Mouse (Mus musculus) spleen, adult 2 months (tissue): Measurements from ENCODE around the gene Ssh2. TPM values are rescaled to one million over a fixed set of nuclear protein-coding genes. Genes with fewer than 3 reads are reported as not detected.

ENCODE experiments used
- DNase-seq, 2 experiments: peaks; one replicate each; pipeline versions ENCODE4 v3.0.0 to v3.0.0-alpha.2; 2012 to 2021; ENCODE audit warnings: low spot score in 2 of 2, low read depth in 1 of 2
- H3K27ac ChIP-seq: fragments of 200-500 bp; 2 replicates; pipeline ENCODE4 v1.5.1; 2012; ENCODE audit warnings: low read length, inconsistent platforms; ENCODE audit not compliant: insufficient read depth
- H3K27me3 ChIP-seq: fragments of 200-500 bp; 2 replicates; pipeline ENCODE4 v1.6.1; 2012; ENCODE audit warnings: mild to moderate bottlenecking, moderate library complexity, low read length, inconsistent platforms; ENCODE audit not compliant: control insufficient read depth, insufficient read depth
- H3K36me3 ChIP-seq: fragments of 200-500 bp; 2 replicates; pipeline ENCODE4 v1.6.1; 2012; ENCODE audit warnings: mild to moderate bottlenecking, low read length, inconsistent platforms; ENCODE audit not compliant: control insufficient read depth, insufficient read depth
- H3K4me1 ChIP-seq: fragments of 200-500 bp; 2 replicates; pipeline ENCODE4 v1.6.1; 2011; ENCODE audit warnings: inconsistent platforms; ENCODE audit not compliant: control insufficient read depth, insufficient read depth, insufficient read length
- H3K4me3 ChIP-seq: fragments of 200-500 bp; 2 replicates; pipeline ENCODE4 v1.5.1; 2011; ENCODE audit warnings: mild to moderate bottlenecking, inconsistent platforms; ENCODE audit not compliant: insufficient read depth, insufficient read length; ENCODE audit errors: extremely low read depth
- CTCF ChIP-seq: fragments of 200-500 bp; IDR thresholded peaks from 2 replicates; pipeline ENCODE4 v1.5.1; 2011; ENCODE audit warnings: mild to moderate bottlenecking, inconsistent platforms; ENCODE audit not compliant: insufficient read depth, insufficient read length, insufficient replicate concordance; ENCODE audit errors: extremely low read depth
- POLR2A ChIP-seq: fragments of 200-500 bp; IDR thresholded peaks from 2 replicates; pipeline ENCODE4 v1.6.1; 2011; ENCODE audit warnings: low read depth, low read length, inconsistent platforms
- WGBS: fragments of 180-500 bp; shearing (Covaris S2); methylation state at CpG from one replicate; pipeline ENCODE4 v1.1.7; 2018; 5-methylcytosine and 5-hydroxymethylcytosine counted together
- polyA plus RNA-seq: library from polyadenylated mRNA; depleted of rRNA; stranded (reverse); fragments of >200 nt; gene quantifications from 2 replicates; pipeline ENCODE4 v1.2.3, GENCODE M21; 2012

Gene Ssh2
- polyA plus RNA-seq, 1 experiment: 21.2 TPM

DNA sequence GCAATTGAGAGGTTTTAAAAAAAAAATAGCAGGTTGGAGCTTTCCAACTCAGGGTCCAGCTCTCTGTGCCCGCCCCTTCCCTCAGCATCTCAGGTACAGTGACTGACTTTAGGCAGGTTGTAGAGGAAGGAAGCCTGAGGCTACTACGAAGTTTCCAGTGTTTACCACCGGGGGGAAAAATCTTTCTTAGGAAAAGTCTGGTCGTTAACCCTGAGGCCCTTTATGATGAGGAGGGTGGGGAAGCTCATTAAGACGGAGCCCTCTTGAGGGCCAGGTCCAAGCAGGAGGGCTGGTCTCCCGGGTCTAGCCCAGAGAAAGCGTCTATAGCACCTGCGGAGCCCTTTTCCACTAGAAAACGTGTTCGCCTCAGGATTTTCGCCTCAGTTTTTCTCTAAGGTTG is 604 bp upstream of the Ssh2 start:
- Histone ChIP-seq H3K4me1 (peaks cover 11% of the 10 kb centered on the region; the same call in 1 of the 2 replicates), H3K4me3 (peak overlapping the region; percentile 96), H3K36me3 (no peaks in the 10 kb centered on the region), H3K27me3 (no peaks in the 10 kb centered on the region), H3K27ac (peak overlapping the region; percentile 78)
- 2% methylated on average over 11 of the region's 11 CpGs for WGBS
- TF ChIP-seq CTCF (no peak), POLR2A (no peak)
- DNase-seq: peak in 1 of 2 experiments; percentile 10

DNA sequence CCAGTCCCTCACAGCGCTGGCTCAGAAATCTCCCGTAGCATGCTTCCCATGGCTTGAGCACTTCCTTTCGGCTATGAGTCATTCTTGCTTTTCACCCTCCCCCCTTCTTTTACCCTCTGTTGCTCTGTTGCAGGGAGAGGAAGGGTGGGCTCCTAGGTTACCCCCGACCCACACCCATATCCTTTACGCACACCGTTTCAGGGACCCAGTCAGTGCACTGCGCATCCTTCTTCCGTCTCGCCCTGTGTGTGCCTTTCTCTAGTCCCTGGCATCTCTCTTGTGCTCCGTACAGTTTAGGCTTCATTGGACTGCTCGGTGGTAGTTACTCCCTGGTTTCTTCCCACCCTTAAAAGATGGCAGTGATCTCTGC is 659 bp downstream of the Ssh2 start:
- Histone ChIP-seq H3K27ac (peak overlapping the region; percentile 78), H3K4me3 (peak overlapping the region; percentile 96), H3K4me1 (peaks cover 11% of the 10 kb centered on the region; the same call in 1 of the 2 replicates), H3K36me3 (no peaks in the 10 kb centered on the region), H3K27me3 (no peaks in the 10 kb centered on the region)
- DNase-seq: no peak
- TF ChIP-seq CTCF: no peak
- no peak for TF ChIP-seq POLR2A
- 1% methylated on average over 11 of the region's 11 CpGs for WGBS

DNA sequence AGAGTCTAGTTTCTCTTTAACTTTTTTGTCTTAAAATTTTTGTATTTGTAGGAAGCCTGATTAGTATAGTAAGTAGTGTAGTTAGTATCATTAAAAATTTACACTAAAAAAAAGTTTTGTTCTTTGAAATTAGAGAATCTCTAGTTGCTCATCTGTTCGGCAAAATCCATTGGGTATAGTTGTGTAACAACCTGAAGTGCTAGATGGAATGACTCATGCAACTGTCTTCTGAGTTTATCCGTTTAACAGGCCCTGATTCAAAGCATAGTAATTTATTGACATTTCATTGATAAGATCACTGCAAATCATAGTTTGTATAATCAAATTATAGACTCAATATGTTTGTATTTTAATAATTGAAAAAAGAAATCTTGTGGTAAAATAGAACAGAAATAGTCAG is 14.7 kb downstream of the Ssh2 start:
- WGBS: 91% methylated on average over 2 of the region's 2 CpGs
- Histone ChIP-seq H3K36me3 (no peaks in the 10 kb centered on the region), H3K4me3 (no peak overlapping the region), H3K4me1 (no peaks in the 10 kb centered on the region), H3K27me3 (no peaks in the 10 kb centered on the region), H3K27ac (no peak overlapping the region)
- DNase-seq: no peak
- no peak for TF ChIP-seq POLR2A

DNA sequence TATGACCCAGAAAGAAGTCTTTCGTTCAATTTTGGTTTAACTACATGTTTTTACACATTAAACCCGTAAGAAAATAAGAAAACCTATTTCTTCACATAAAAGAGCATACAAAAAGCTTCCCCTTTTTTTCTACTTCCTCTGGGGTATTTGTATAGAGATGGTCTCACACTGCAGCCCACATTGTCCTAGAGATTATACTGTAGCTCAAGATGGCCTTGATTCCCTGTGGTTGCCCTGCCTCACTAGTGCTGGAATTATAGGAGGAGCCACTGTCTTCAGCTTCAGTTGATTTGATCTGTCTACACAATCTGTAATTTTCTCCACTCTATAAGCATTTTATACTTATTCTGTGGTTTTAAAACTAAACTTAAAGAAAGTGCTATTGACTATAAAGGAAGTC is 15.4 kb downstream of the Ssh2 start:
- TF ChIP-seq CTCF (no peak), POLR2A (no peak)
- WGBS: 62% methylated on average over 2 of the region's 2 CpGs
- no peaks in the 10 kb centered on the region for H3K27me3 ChIP-seq
- H3K4me3 ChIP-seq: no peak overlapping the region
- H3K36me3 ChIP-seq: no peaks in the 10 kb centered on the region
- DNase-seq: no peak
- H3K27ac ChIP-seq: no peak overlapping the region
- no peaks in the 10 kb centered on the region for H3K4me1 ChIP-seq

DNA sequence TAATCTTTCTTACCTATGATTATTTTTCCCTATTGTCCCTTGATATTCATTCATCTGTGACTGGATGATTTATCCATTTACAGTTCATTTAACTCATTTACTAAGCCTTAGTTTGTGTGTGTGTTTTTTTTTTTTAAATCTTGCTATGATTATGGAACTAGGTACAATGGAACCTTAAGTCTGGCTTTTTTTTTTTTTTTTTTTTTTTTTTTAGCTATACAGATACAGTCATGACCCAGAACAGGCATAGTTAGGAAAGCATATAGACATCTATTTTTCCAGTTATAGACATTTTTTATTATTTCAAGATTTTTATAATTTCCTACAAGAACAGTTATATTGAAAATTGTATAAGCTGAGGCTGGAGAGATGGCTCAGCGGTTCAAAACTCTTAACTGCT is 19.2 kb downstream of the Ssh2 start:
- Histone ChIP-seq H3K4me3 (no peak overlapping the region), H3K27ac (no peak overlapping the region), H3K27me3 (no peaks in the 10 kb centered on the region), H3K4me1 (no peaks in the 10 kb centered on the region), H3K36me3 (no peaks in the 10 kb centered on the region)
- 95% methylated on average over 1 of the region's 1 CpGs for WGBS
- no peak for DNase-seq
- TF ChIP-seq POLR2A: no peak
- no peak for TF ChIP-seq CTCF

DNA sequence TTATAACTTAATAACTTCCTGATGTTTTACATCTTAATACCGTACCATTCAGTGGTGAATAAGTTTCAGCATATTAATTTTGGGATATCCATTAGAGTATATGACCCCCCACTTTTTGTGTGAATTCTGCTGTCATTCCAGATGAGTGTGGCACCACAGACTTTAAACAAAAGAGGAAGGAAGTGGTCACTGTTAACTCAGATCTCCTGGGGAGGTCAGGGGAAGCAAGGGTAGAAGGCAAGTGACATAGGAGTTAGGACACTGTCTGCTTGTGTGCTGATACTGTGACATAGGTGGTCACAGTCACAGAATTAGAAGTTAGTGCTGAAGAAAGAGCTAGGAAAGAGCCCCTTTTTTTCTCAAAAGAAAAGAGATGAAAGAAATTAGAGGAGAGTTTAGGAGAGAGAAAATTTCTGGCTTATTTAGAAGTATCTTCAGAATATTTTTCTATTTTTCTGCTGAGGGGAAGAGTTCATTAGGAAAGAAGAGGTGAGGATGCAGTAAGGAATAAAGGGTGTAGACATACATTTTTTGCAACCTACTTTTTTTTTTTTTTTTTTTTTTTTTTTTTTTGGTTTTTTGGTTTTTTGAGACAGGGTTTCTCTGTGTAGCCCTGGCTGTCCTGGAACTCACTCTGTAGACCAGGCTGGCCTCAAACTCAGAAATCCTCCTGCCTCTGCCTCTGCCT is 23.7 kb downstream of the Ssh2 start:
- 55% methylated on average over 1 of the region's 1 CpGs for WGBS
- peaks cover 3% of the 10 kb centered on the region; the same call in 1 of the 2 replicates for H3K4me1 ChIP-seq

DNA sequence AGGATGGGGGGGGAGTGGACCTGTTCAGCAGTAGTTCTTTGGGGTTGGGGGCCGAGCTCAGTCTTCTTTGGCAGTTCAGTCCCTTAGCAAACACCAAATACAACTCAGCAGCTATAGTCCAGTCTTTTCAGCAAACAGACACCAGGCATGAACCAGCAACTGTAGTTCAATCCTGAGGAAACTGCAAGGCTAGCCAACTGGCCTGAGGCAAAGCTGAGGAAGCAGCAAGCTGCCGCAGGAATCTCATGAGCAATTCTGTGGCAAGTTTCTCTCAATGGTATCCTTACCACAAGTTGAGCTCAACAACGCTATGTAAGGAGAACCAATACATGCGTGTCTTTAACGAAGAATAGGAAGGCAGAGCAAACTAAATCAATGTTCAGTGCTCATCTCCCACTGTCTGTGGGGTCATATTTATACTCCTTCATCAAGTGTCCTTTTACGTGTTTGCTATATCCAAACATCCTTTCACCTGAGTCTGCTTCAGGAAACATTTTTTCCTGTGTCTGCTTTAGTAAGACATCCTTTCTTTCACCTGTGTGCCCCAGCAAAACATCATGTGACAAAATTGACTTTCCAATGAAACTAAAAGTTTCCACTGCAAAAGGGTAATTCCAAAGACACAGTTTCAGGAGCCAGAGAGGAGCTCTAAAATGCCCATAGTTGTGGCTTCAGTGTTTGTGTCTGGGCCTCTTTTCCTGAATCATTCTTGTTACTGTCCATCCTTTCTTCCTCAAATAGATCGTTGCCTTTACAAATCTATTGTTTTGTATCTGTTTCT is 24.6 kb downstream of the Ssh2 start:
- DNase-seq: no peak
- peaks cover 3% of the 10 kb centered on the region; the same call in 1 of the 2 replicates for H3K4me1 ChIP-seq
- no peak overlapping the region for H3K4me3 ChIP-seq
- no peak overlapping the region for H3K27ac ChIP-seq
- H3K36me3 ChIP-seq: no peaks in the 10 kb centered on the region
- 84% methylated on average over 7 of the region's 7 CpGs for WGBS
- no peaks in the 10 kb centered on the region for H3K27me3 ChIP-seq
- TF ChIP-seq CTCF: no peak
- no peak for TF ChIP-seq POLR2A

More for the DNA sequence above, 23.7 kb downstream of the Ssh2 start:
- Histone ChIP-seq H3K27me3 (no peaks in the 10 kb centered on the region), H3K4me3 (no peak overlapping the region), H3K36me3 (no peaks in the 10 kb centered on the region), H3K27ac (no peak overlapping the region)
- TF ChIP-seq CTCF (no peak), POLR2A (no peak)
- no peak for DNase-seq
